Mouse (Mus musculus): Measurements from ENCODE around the gene Rpl19.

- no peak for TF ChIP-seq CTCF (IDR thresholded peaks at IDR 0.05; ENCODE audit: low read depth, low read length)
- TF ChIP-seq POLR2A (IDR thresholded peaks at IDR 0.05; ENCODE audit: borderline replicate concordance, low read depth, low read length): no peak
Measured at GRCm38 (mm10) chr11:98047745-98048144, 21.2 kb downstream of the Rpl19 start.
